Mouse (Mus musculus) ES-E14 (cell line): Measurements from ENCODE around the gene Naxe. TPM values are rescaled to one million over a fixed set of nuclear protein-coding genes. Genes with fewer than 3 reads are reported as not detected.

Experiments used
- DNase-seq: peaks from one replicate; pipeline ENCODE4 v3.0.0-alpha.2; 2013; ENCODE audit warnings: low read depth, low spot score
- H3K27ac ChIP-seq: 2 replicates; pipeline ENCODE4 v1.5.1; 2012; ENCODE audit warnings: low read depth, mild to moderate bottlenecking, low read length, moderate library complexity, mixed read lengths; ENCODE audit not compliant: poor library complexity, insufficient read depth, severe bottlenecking
- H3K36me3 ChIP-seq: 2 replicates; pipeline ENCODE4 v1.6.1; 2012; ENCODE audit warnings: mild to moderate bottlenecking, low read length, moderate library complexity, mixed read lengths; ENCODE audit not compliant: control insufficient read depth, poor library complexity, insufficient read depth, severe bottlenecking
- H3K4me1 ChIP-seq, 2 experiments: fragments of 150-350 bp in 1 of 2; sonication (generic) in 1 of 2; 2 replicates each; pipeline ENCODE4 v1.6.1; 2012; ENCODE audit warnings: low read length in 2 of 2, mild to moderate bottlenecking in 1 of 2, mixed read lengths in 1 of 2; ENCODE audit not compliant: control insufficient read depth in 2 of 2, insufficient read depth in 2 of 2, poor library complexity in 1 of 2
- H3K4me3 ChIP-seq, 2 experiments: fragments of 150-350 bp in 1 of 2; sonication (generic) in 1 of 2; 2 replicates each; pipeline ENCODE4 v1.5.1; 2012; ENCODE audit warnings: low read length in 2 of 2, low read depth in 1 of 2, mild to moderate bottlenecking in 1 of 2, mixed read lengths in 1 of 2; ENCODE audit not compliant: insufficient read depth in 1 of 2, poor library complexity in 1 of 2, severe bottlenecking in 1 of 2
- H3K9ac ChIP-seq: 2 replicates; pipeline ENCODE4 v1.6.1; 2012; ENCODE audit warnings: low read depth, mild to moderate bottlenecking, low read length, mixed read lengths; ENCODE audit not compliant: poor library complexity, insufficient read depth, severe bottlenecking
- H3K9me3 ChIP-seq: fragments of 150-350 bp; sonication (generic); 2 replicates; pipeline ENCODE4 v1.6.1; 2012; ENCODE audit warnings: low read depth, mild to moderate bottlenecking, low read length; ENCODE audit not compliant: control insufficient read depth, insufficient read depth
- CHD2 ChIP-seq: IDR thresholded peaks from 2 replicates; pipeline ENCODE4 v1.6.1; 2014; ENCODE audit warnings: mild to moderate bottlenecking, low read depth, low read length, inconsistent platforms
- HCFC1 ChIP-seq: IDR thresholded peaks from 2 replicates; pipeline ENCODE4 v1.6.1; 2012; ENCODE audit warnings: low read length, inconsistent platforms, borderline replicate concordance; ENCODE audit not compliant: insufficient read depth
- MAFK ChIP-seq: IDR thresholded peaks from 2 replicates; pipeline ENCODE4 v1.6.1; 2014; ENCODE audit warnings: mild to moderate bottlenecking, low read depth, low read length, inconsistent platforms; ENCODE audit not compliant: insufficient read depth
- ZC3H11A ChIP-seq: IDR thresholded peaks from 2 replicates; pipeline ENCODE4 v1.6.1; 2012; ENCODE audit warnings: low read depth, mild to moderate bottlenecking, inconsistent platforms, low read length, borderline replicate concordance
- ZNF384 ChIP-seq: IDR thresholded peaks from 2 replicates; pipeline ENCODE4 v1.6.1; 2012; ENCODE audit warnings: low read depth, low read length, inconsistent platforms
- in situ Hi-C, 2 experiments: fragments of 600-800 bp; cut with MboI; formaldehyde crosslinking; loops; one replicate each; pipeline ENCODE4 v1.15.1; 2025; ENCODE audit warnings: low sequenced_read_pairs in 2 of 2, inconsistent platforms in 1 of 2; ENCODE audit not compliant: unreplicated experiment in 2 of 2
- total RNA-seq: library from RNA; depleted of rRNA; stranded (reverse); fragments of 300-350 nt; gene quantifications from 2 replicates; pipeline ENCODE4 v1.2.3, GENCODE M21; 2012

Gene Naxe
- total RNA-seq, 1 experiment = 117 TPM

GRCm38 (mm10) chr3:88049532-88049931 lies 8.8 kb downstream of the Naxe start:
- no peaks in the 10 kb centered on the region for H3K4me1 ChIP-seq
- no peak overlapping the region for H3K27ac ChIP-seq
- in situ Hi-C loops = no loop called here
- H3K9ac ChIP-seq = no peak overlapping the region
- DNase-seq = no peak
- H3K4me3 ChIP-seq = no peak overlapping the region
- TF ChIP-seq ZNF384 (no peak), MAFK (no peak), HCFC1 (no peak), ZC3H11A (no peak), CHD2 (no peak)
- H3K9me3 ChIP-seq = no peaks in the 10 kb centered on the region
- H3K36me3 ChIP-seq = peaks cover 25% of the 10 kb centered on the region

GRCm38 (mm10) chr3:88042661-88043421 lies 15.5 kb downstream of the Naxe start, which contains the start of gene Gpatch4:
Gpatch4 (plus strand) TSS chr3:88043108.
- in situ Hi-C loops = no loop called here
- TF ChIP-seq ZC3H11A = no peak
- peak; percentile 81 for TF ChIP-seq HCFC1
- H3K27ac ChIP-seq = 0 out of 2 replicates have a peak within 1 kb of the TSS, but pooled peaks have one; percentile 39

GRCm38 (mm10) chr3:88035561-88036293 lies 22.6 kb downstream of the Naxe start:
- in situ Hi-C loops = no loop called here
- DNase-seq = no peak
- no peaks in the 10 kb centered on the region for H3K9me3 ChIP-seq
- no peak overlapping the region for H3K27ac ChIP-seq
- no peaks in the 10 kb centered on the region for H3K36me3 ChIP-seq
- TF ChIP-seq HCFC1 (no peak), CHD2 (no peak), ZC3H11A (no peak), ZNF384 (no peak), MAFK (no peak)
- no peak overlapping the region for H3K9ac ChIP-seq
- peaks cover 0 to 6% of the 10 kb centered on the region in 2 experiments; a peak in 1 of 4 replicates for H3K4me1 ChIP-seq
- no peak overlapping the region for H3K4me3 ChIP-seq

More at GRCm38 (mm10) chr3:88042661-88043421, 15.5 kb downstream of the Naxe start, which contains the start of gene Gpatch4:
- Histone ChIP-seq H3K9ac (peak within 1 kb of the TSS; percentile 95), H3K36me3 (0 out of 2 replicates have a peak, but pooled peaks cover 2% of the 10 kb centered on the region), H3K4me1 (no peaks in the 10 kb centered on the region; a peak in 1 of 4 replicates), H3K9me3 (no peaks in the 10 kb centered on the region), H3K4me3 (peak within 1 kb of the TSS; percentile 97)
- DNase-seq = peak; percentile 93

DNA sequence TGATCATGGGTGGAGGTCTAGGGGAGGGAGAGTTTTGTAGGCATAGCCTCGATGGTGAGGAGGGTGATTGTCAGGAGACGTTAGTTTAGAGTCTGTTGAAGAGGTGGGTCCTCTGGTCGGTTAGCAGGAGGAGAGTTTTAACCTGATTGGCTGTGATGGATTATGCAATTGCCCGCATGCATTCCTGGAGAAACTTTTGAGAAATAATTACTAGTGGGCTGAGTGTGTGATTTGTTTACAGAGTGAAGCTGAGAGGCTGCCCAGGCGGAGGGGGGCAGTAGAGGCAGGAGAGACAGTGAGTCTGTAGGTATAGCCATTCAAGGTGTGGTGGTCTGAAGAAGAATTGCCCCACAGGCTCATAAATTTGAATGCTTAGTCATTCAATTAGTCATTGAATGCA lies 24.8 kb downstream of the Naxe start:
- in situ Hi-C loops = no loop called here
- Histone ChIP-seq H3K27ac (no peak overlapping the region), H3K9ac (no peak overlapping the region), H3K4me3 (no peak overlapping the region), H3K36me3 (no peaks in the 10 kb centered on the region), H3K4me1 (peaks cover 0 to 6% of the 10 kb centered on the region in 2 experiments; a peak in 1 of 4 replicates), H3K9me3 (no peaks in the 10 kb centered on the region)
- TF ChIP-seq MAFK (0 out of 2 replicates have a peak, but pooled peaks have one; percentile 10), CHD2 (no peak)
- DNase-seq = no peak
